Mouse (Mus musculus) thymus, adult 2 months (tissue): Measurements from ENCODE around the gene Dync1h1.

ENCODE experiments used
- CTCF ChIP-seq: fragments of 200-500 bp; IDR thresholded peaks from 2 replicates; pipeline ENCODE4 v1.5.1; 2012; ENCODE audit warnings: mild to moderate bottlenecking, control low read depth, low read length, moderate library complexity, borderline replicate concordance; ENCODE audit not compliant: control insufficient read depth, poor library complexity, insufficient read depth; ENCODE audit errors: extremely low read depth
- POLR2A ChIP-seq: fragments of 200-500 bp; IDR thresholded peaks from 2 replicates; pipeline ENCODE4 v1.6.1; 2012; ENCODE audit warnings: mild to moderate bottlenecking, low read length, control low read depth, moderate library complexity; ENCODE audit not compliant: control insufficient read depth, poor library complexity, insufficient read depth; ENCODE audit errors: extremely low read depth

DNA sequence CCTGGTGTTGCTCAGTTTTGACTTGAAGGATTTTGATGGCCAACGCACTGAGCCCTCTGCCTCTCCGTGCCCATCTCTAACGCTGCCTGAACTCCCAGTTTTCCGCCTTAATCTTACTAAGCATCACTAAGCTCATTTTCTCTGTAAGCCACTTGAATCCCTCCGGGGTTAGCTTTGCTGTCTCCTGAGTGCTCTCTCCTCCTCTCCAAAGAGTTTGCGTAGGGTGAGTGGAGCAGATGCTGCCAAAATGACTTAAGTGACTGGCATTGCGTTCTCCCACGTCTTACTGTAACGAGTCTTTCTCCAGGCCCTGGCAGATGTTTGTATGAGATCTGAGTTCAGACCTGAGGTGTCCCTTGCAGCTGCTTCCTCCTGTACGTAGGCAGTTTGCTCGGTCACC, 28.8 kb downstream of the Dync1h1 start:
- no peak for TF ChIP-seq CTCF
- TF ChIP-seq POLR2A, result no peak
